Mouse (Mus musculus): ENCODE measurements at regions not wholly inside any gene's neighbourhood (a gene's known extent, or its start where the extent isn't known, plus 50 kb on each side); places are given as distances from the start of the nearest gene placed in this dataset.

DNA sequence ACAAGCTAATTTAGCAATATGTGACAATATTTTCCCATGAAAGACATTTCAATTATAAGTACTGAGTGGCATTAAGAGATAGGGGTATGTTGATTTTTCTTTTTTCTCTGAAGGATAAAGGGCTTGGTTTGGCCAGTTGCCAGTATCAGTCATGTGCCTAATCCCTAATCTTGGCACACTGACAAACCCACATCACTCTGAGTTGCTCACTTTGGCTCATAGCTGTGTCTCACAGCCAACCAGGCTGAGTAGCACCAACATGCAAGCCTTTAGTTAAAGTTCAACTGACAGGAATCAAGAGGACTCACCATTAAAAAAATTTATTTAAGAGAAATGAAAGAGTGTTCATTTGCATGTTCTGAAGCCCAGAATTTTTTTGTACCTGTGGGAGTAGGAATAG is 1861.1 kb upstream of the Cntnap5a start:
- no peak overlapping the region for H3K9ac ChIP-seq
- no peak overlapping the region for H3K27ac ChIP-seq
- no peaks in the 10 kb centered on the region for H3K9me3 ChIP-seq (replicated peaks)
- peak; percentile 84 for ATAC-seq
- no peaks in the 10 kb centered on the region for H3K4me1 ChIP-seq
- H3K4me2 ChIP-seq = no peak overlapping the region
- no peak overlapping the region for H3K4me3 ChIP-seq
- no peaks in the 10 kb centered on the region for H3K36me3 ChIP-seq (ENCODE audit: poor library complexity, severe bottlenecking)
- H3K27me3 ChIP-seq = no peaks in the 10 kb centered on the region

GRCm38 (mm10) chr1:113852481-113852880 is 1832.1 kb upstream of the Cntnap5a start:
- no peak overlapping the region for H3K27ac ChIP-seq
- H3K36me3 ChIP-seq (ENCODE audit: poor library complexity, severe bottlenecking) = no peaks in the 10 kb centered on the region
- no peak overlapping the region for H3K4me3 ChIP-seq
- H3K4me1 ChIP-seq = no peaks in the 10 kb centered on the region
- H3K9ac ChIP-seq = no peak overlapping the region
- no peak for ATAC-seq
- no peaks in the 10 kb centered on the region for H3K9me3 ChIP-seq (replicated peaks)
- no peak overlapping the region for H3K4me2 ChIP-seq
- no peaks in the 10 kb centered on the region for H3K27me3 ChIP-seq
